8 mouse cellular contexts compared by ENCODE assay signal in genomic region chr7:140857550-140858505, GRCm38 (mm10). TPM values are rescaled to one million over a fixed set of nuclear protein-coding genes. Genes with fewer than 3 reads are reported as not detected.
DNase-seq lines count a peak whose midpoint lies in the region; ATAC-seq and TF ChIP-seq lines count a peak whose summit lies in the region.

Gene Bet1l (minus strand): TSS chr7:140857577.

- 19% methylated on average over 40 of the region's 40 CpGs for WGBS in heart, adult 2 months
- 29% methylated on average over 40 of the region's 40 CpGs for WGBS in heart, embryonic 13.5 days
- whole genome bisulfite sequencing in midbrain, embryonic 15.5 days, result 36% methylated on average over 40 of the region's 40 CpGs

- H3K4me3 ChIP-seq in heart, adult 2 months, result peak within 1 kb of the TSS; percentile 93
- H3K4me3 ChIP-seq in ES-Bruce4 (ENCODE audit: low read depth, low read length), result peak within 1 kb of the TSS; percentile 84
- H3K4me3 ChIP-seq in heart, embryonic 13.5 days, result peak within 1 kb of the TSS; percentile 70
- peak within 1 kb of the TSS; percentile 57 for H3K4me3 ChIP-seq in midbrain, embryonic 15.5 days

- no peaks in the 10 kb centered on the region; the same call in 1 of the 2 replicates for H3K79me2 ChIP-seq in heart, adult 2 months (replicated peaks; ENCODE audit: control insufficient read depth, insufficient read depth, low read length)

- TF ChIP-seq POLR2A in heart, adult 2 months (IDR thresholded peaks at IDR 0.05; ENCODE audit: insufficient read depth, low read depth, low read length), result no peak
- no peak for TF ChIP-seq POLR2A in ES-Bruce4 (IDR thresholded peaks at IDR 0.05; ENCODE audit: insufficient read depth, low read length)

- H3K36me3 ChIP-seq in heart, adult 2 months (ENCODE audit: control insufficient read depth, insufficient read depth, low read length), result no peaks in the 10 kb centered on the region
- peaks cover 41% of the 10 kb centered on the region for H3K36me3 ChIP-seq in ES-Bruce4 (ENCODE audit: control insufficient read depth, insufficient read depth, low read length, poor library complexity, severe bottlenecking)
- H3K36me3 ChIP-seq in heart, embryonic 13.5 days, result peaks cover 66% of the 10 kb centered on the region
- peaks cover 40% of the 10 kb centered on the region for H3K36me3 ChIP-seq in midbrain, embryonic 15.5 days (replicated peaks)

- ATAC-seq in heart, embryonic 13.5 days (ENCODE audit: extremely low read depth, insufficient number of reproducible peaks, low FRiP score, low TSS enrichment), result 0 out of 2 replicates have a peak, but pooled peaks have one; percentile 0
- ATAC-seq in midbrain, embryonic 15.5 days (replicated peaks), result peak; percentile 51

- peak within 1 kb of the TSS; percentile 93 for H3K27ac ChIP-seq in heart, adult 2 months
- H3K27ac ChIP-seq in ES-Bruce4 (ENCODE audit: insufficient read depth, low read length), result peak within 1 kb of the TSS; percentile 20
- H3K27ac ChIP-seq in heart, embryonic 13.5 days (replicated peaks), result peak within 1 kb of the TSS; percentile 93
- H3K27ac ChIP-seq in midbrain, embryonic 15.5 days, result peak within 1 kb of the TSS; percentile 82

- no peak for DNase-seq in heart, adult 2 months
- no peak for DNase-seq in heart, adult 8-10 months (ENCODE audit: low spot score)
- peak; percentile 49 for DNase-seq in cerebellum, adult 9-11 months
- no peak for DNase-seq in left cerebral cortex, adult 8-10 months (ENCODE audit: low spot score in 2 of 2)
- DNase-seq in urinary bladder, postnatal 10 days (ENCODE audit: low spot score), result no peak

- no peaks in the 10 kb centered on the region for H3K27me3 ChIP-seq in heart, adult 2 months (ENCODE audit: control insufficient read depth, insufficient read depth, low read length)
- no peaks in the 10 kb centered on the region for H3K27me3 ChIP-seq in ES-Bruce4 (ENCODE audit: control insufficient read depth, insufficient read depth, low read length, poor library complexity, severe bottlenecking)
- no peaks in the 10 kb centered on the region for H3K27me3 ChIP-seq in heart, embryonic 13.5 days (replicated peaks)
- H3K27me3 ChIP-seq in midbrain, embryonic 15.5 days (replicated peaks), result no peaks in the 10 kb centered on the region

- no peak for TF ChIP-seq EP300 in heart, adult 2 months (IDR thresholded peaks at IDR 0.05; ENCODE audit: insufficient read depth, low read depth, low read length)
- TF ChIP-seq EP300 in ES-Bruce4 (IDR thresholded peaks at IDR 0.05; ENCODE audit: insufficient read depth, low read depth, low read length), result no peak

- H3K4me1 ChIP-seq in heart, adult 2 months (ENCODE audit: control insufficient read depth, insufficient read depth, low read length), result peaks cover 8% of the 10 kb centered on the region
- H3K4me1 ChIP-seq in ES-Bruce4 (ENCODE audit: control insufficient read depth, insufficient read depth, low read length), result peaks cover 3% of the 10 kb centered on the region
- H3K4me1 ChIP-seq in heart, embryonic 13.5 days, result peaks cover 28% of the 10 kb centered on the region
- peaks cover 42% of the 10 kb centered on the region for H3K4me1 ChIP-seq in midbrain, embryonic 15.5 days

- intact Hi-C loops in heart, adult 2 months (cut with DNase I), result loop anchor here (1.0 to 5.0 kb wide), 2 partner anchors 24 to 314 kb away; partner anchors contain the start of genes Rnh1 and Sirt3

- peak within 1 kb of the TSS; percentile 87 for H3K9ac ChIP-seq in heart, adult 2 months (ENCODE audit: low read depth, low read length)
- H3K9ac ChIP-seq in ES-Bruce4 (ENCODE audit: low read depth, poor library complexity, severe bottlenecking), result peak within 1 kb of the TSS; percentile 85
- peak within 1 kb of the TSS; percentile 96 for H3K9ac ChIP-seq in heart, embryonic 13.5 days
- peak within 1 kb of the TSS; percentile 62 for H3K9ac ChIP-seq in midbrain, embryonic 15.5 days

- TF ChIP-seq CTCF in heart, adult 2 months (IDR thresholded peaks at IDR 0.05), result no peak
- TF ChIP-seq CTCF in ES-Bruce4 (IDR thresholded peaks at IDR 0.05; ENCODE audit: low read depth, low read length), result no peak

- H3K9me3 ChIP-seq in ES-Bruce4 (replicated peaks; ENCODE audit: control insufficient read depth, insufficient read depth, low read length, poor library complexity, severe bottlenecking), result no peaks in the 10 kb centered on the region
- H3K9me3 ChIP-seq in heart, embryonic 13.5 days, result no peaks in the 10 kb centered on the region
- H3K9me3 ChIP-seq in midbrain, embryonic 15.5 days, result no peaks in the 10 kb centered on the region

- H3K4me2 ChIP-seq in heart, embryonic 13.5 days, result peak within 1 kb of the TSS; percentile 96
- peak within 1 kb of the TSS; percentile 96 for H3K4me2 ChIP-seq in midbrain, embryonic 15.5 days

RNA-seq across cellular contexts. Expression of gene Bet1l, which starts in this region (rescaled TPM):
- total RNA-seq in heart, adult 2 months (2021), result 10 to 100 TPM in 1 of 2 experiments, 1 to 10 TPM in 1; 8.8 to 12.3 TPM
- polyA plus RNA-seq in heart, adult 2 months (2012; rRNA removed), result 12.4 and 17.0 TPM in 2 replicates
- total RNA-seq in heart, adult 8-10 months (2022), result 10 to 100 TPM in 1 of 4 experiments, 1 to 10 TPM in 3; 7.9 to 11.8 (median 8.8) TPM
- polyA plus RNA-seq in ES-Bruce4 (2011; ENCODE audit: insufficient read depth, insufficient read length, low read depth, missing spikeins), result 14.0 and 18.3 TPM in 2 replicates
- 28.6 and 29.0 TPM in 2 replicates for polyA plus RNA-seq in heart, embryonic 13.5 days (2015; fragmentation: Nextera tagmentation; extraction: Ambion mirVana)
- 10 to 100 TPM; 20.7 to 26.7 (median 23.2) TPM for total RNA-seq in left cerebral cortex, adult 8-10 months (2022)
- 41.1 and 46.2 TPM in 2 replicates for polyA plus RNA-seq in midbrain, embryonic 15.5 days (2015; fragmentation: Nextera tagmentation; extraction: Ambion mirVana)

Comparison
In these comparisons a context has a peak if more than half of its experiments do, and no peak if none do; other contexts are left out.
1. H3K27ac ChIP-seq: peak in every context shown above with its lines; median percentile 93 in heart, adult 2 months; 93 in heart, embryonic 13.5 days; 82 in midbrain, embryonic 15.5 days; 20 in ES-Bruce4.